Mouse (Mus musculus) intestine, embryonic 15.5 days (tissue): ENCODE data around the gene Pgpep1. TPM values are rescaled to one million over a fixed set of nuclear protein-coding genes. Genes with fewer than 3 reads are reported as not detected.

Experiments used
- ATAC-seq: fragments of 200-750 bp; cut with Nextera tagmentation; 2 replicates; pipeline ENCODE4 v1.8.0; 2017; ENCODE audit warnings: moderate TSS enrichment, moderate library complexity
- H3K27ac ChIP-seq: fragments of 300-500 bp; sonication (generic); 2 replicates; pipeline ENCODE4 v1.5.1; 2015; ENCODE audit warnings: mild to moderate bottlenecking, inconsistent platforms
- H3K27me3 ChIP-seq: fragments of 300-500 bp; sonication (generic); replicated peaks from 2 replicates; pipeline ENCODE4 v1.6.1; 2015; ENCODE audit warnings: inconsistent platforms
- H3K36me3 ChIP-seq: fragments of 300-500 bp; sonication (generic); 2 replicates; pipeline ENCODE4 v1.6.1; 2015; ENCODE audit warnings: inconsistent platforms
- H3K4me1 ChIP-seq: fragments of 300-500 bp; sonication (generic); replicated peaks from 2 replicates; pipeline ENCODE4 v1.6.1; 2015; ENCODE audit warnings: inconsistent platforms
- H3K4me2 ChIP-seq: fragments of 300-500 bp; sonication (generic); replicated peaks from 2 replicates; pipeline ENCODE4 v1.6.1; 2015; ENCODE audit warnings: mild to moderate bottlenecking, inconsistent platforms
- H3K4me3 ChIP-seq: fragments of 300-500 bp; sonication (generic); replicated peaks from 2 replicates; pipeline ENCODE4 v1.5.1; 2015; ENCODE audit warnings: inconsistent platforms
- H3K9ac ChIP-seq: fragments of 300-500 bp; sonication (generic); 2 replicates; pipeline ENCODE4 v1.6.1; 2015; ENCODE audit warnings: inconsistent platforms
- H3K9me3 ChIP-seq: fragments of 300-500 bp; sonication (generic); 2 replicates; pipeline ENCODE4 v1.6.1; 2016; ENCODE audit warnings: inconsistent platforms
- WGBS: fragments of 180-500 bp; shearing (Covaris S2); methylation state at CpG from one replicate; pipeline ENCODE4 v1.1.7; 2015; 5-methylcytosine and 5-hydroxymethylcytosine counted together
- polyA plus RNA-seq: library from polyadenylated mRNA; unstranded; fragments of >200 nt; fragmentation: Nextera tagmentation; extraction: Ambion mirVana; gene quantifications from 2 replicates; pipeline ENCODE4 v1.2.1, GENCODE M21; 2015

Gene Pgpep1
- polyA plus RNA-seq, 1 experiment from 2014 or later: 58.0 TPM

DNA sequence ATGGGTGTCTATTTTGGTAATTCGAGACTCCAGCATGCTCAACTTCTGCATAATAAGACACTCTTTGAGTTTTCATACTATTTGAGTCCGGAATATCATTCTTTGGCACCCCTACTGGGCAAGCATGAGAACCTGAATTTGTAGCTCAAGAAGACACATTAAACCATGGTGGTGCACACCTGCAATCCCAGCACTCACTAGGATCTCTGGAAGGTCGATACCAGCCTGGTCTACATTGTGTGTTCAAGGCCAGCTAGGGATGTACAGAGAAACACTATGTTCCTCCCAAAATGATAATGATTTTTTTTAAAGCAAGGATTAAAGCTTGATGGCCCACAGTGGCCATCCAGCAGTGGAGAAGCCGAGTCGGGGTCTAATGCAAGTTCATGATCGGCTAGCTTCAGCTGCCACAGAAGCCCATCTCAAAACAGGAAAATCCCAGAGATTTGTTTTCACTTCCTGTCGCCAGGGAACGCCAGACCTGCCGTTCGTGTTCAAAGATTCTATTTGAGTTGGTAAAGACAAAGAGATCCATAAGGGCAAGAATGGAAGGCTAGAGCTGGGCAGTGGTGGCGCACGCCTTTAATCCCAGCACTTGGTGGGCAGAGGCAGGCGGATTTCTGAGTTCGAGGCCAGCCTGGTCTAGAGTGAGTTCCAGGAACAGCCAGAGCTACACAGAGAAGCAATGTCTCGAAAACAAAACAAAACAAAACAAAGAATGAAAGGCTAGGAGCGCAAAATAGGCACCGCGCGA lies 12.3 kb upstream of the Pgpep1 start:
- Histone ChIP-seq H3K9me3 (no peaks in the 10 kb centered on the region), H3K27me3 (no peaks in the 10 kb centered on the region), H3K36me3 (peaks cover 6% of the 10 kb centered on the region; the same call in 1 of the 2 replicates), H3K9ac (peak overlapping the region; percentile 52), H3K4me3 (peak overlapping the region; percentile 74), H3K27ac (peak overlapping the region; percentile 67), H3K4me1 (peaks cover 19% of the 10 kb centered on the region), H3K4me2 (peak overlapping the region; percentile 64)
- WGBS: 37% methylated on average over 19 of the region's 19 CpGs
- ATAC-seq: peak; percentile 32

GRCm38 (mm10) chr8:70671615-70672324 lies 11.6 kb upstream of the Pgpep1 start:
- no peak overlapping the region for H3K27ac ChIP-seq
- no peak overlapping the region for H3K4me2 ChIP-seq
- peaks cover 5% of the 10 kb centered on the region; the same call in 1 of the 2 replicates for H3K36me3 ChIP-seq
- H3K9ac ChIP-seq: no peak overlapping the region
- 63% methylated on average over 10 of the region's 10 CpGs for WGBS
- no peaks in the 10 kb centered on the region for H3K27me3 ChIP-seq
- H3K4me1 ChIP-seq: peaks cover 19% of the 10 kb centered on the region
- no peaks in the 10 kb centered on the region for H3K9me3 ChIP-seq
- ATAC-seq: no peak
- no peak overlapping the region for H3K4me3 ChIP-seq

DNA sequence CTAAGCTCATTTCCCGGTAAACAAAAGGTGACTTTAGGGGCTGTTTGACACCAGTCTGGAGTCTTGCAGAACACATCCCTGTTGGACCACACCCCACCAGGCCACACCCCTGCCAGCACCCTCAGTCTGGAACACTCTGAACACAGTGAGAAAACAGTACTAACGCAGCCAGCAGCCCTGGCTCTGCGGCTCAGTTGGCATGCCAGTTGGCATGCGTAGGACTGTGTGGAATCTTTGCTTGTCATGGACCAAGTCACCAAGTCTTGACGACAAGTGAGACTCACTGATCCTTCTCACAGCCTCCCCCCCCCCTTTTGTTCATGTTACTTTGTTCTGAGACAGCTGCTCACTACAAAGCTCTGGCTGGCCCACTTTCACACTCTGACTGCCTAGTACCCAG lies 6.9 kb upstream of the Pgpep1 start:
- Histone ChIP-seq H3K4me3 (no peak overlapping the region), H3K36me3 (no peaks in the 10 kb centered on the region), H3K27me3 (no peaks in the 10 kb centered on the region), H3K9me3 (no peaks in the 10 kb centered on the region), H3K4me1 (0 out of 2 replicates have a peak, but pooled peaks cover 4% of the 10 kb centered on the region), H3K4me2 (no peak overlapping the region), H3K27ac (no peak overlapping the region), H3K9ac (no peak overlapping the region)
- 69% methylated on average over 5 of the region's 5 CpGs for WGBS
- ATAC-seq: peak; percentile 59; the same call in 1 of the 2 replicates

GRCm38 (mm10) chr8:70665599-70665998 lies 5.4 kb upstream of the Pgpep1 start:
- Histone ChIP-seq H3K27ac (no peak overlapping the region), H3K9me3 (no peaks in the 10 kb centered on the region), H3K4me1 (peaks cover 4% of the 10 kb centered on the region; the same call in 1 of the 2 replicates), H3K9ac (no peak overlapping the region), H3K4me2 (no peak overlapping the region), H3K4me3 (no peak overlapping the region), H3K27me3 (no peaks in the 10 kb centered on the region), H3K36me3 (no peaks in the 10 kb centered on the region)
- WGBS: 55% methylated on average over 2 of the region's 2 CpGs
- peak; percentile 82 for ATAC-seq

DNA sequence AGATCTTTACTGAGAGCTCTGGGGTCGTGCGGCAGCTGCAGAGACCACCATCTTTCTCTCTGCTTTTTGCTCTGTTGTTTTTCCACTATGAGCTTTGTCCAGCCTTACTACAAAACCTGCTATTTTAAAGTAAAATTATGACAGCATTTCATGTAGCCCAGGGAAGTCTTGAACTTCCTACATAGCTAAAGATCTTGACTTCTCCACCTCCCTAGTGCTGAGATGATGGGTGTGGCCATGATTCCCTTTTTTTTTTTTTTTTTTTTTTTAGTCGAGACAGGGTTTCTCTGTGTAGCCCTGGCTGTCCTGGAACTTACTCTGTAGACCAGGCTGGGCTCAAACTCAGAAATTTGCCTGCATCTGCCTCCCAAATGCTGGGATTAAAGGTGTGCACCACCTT lies 4.4 kb upstream of the Pgpep1 start:
- 81% methylated on average over 3 of the region's 3 CpGs for WGBS
- Histone ChIP-seq H3K4me1 (peaks cover 11% of the 10 kb centered on the region), H3K27ac (no peak overlapping the region), H3K4me2 (no peak overlapping the region), H3K4me3 (no peak overlapping the region), H3K9me3 (no peaks in the 10 kb centered on the region), H3K9ac (no peak overlapping the region), H3K27me3 (no peaks in the 10 kb centered on the region), H3K36me3 (no peaks in the 10 kb centered on the region)
- no peak for ATAC-seq

DNA sequence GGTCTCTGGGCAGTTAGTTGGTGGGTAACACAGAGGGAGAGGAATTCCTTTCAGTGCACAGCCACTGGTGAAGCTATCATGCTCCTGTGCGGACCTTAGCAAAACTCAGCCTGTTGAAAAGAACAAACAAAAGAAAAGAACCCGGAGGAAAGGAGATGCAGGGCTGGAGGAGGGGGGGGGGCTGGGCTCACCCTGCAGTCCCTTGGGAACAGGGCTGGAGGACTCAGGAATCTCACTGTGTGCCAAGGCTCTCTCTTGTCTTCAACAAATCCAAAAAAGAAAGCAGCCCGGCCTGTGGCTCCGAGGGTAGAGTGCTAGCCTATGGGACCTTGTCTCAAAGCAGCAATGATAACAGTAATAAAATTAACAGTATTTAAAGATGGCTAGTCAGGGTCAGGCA lies 3.5 kb upstream of the Pgpep1 start:
- ATAC-seq: no peak
- WGBS: 42% methylated on average over 4 of the region's 4 CpGs
- H3K27ac ChIP-seq: no peak overlapping the region
- no peak overlapping the region; the same call in 1 of the 2 replicates for H3K9ac ChIP-seq
- H3K4me2 ChIP-seq: no peak overlapping the region
- H3K36me3 ChIP-seq: no peaks in the 10 kb centered on the region
- no peaks in the 10 kb centered on the region for H3K27me3 ChIP-seq
- no peaks in the 10 kb centered on the region for H3K9me3 ChIP-seq
- peaks cover 11% of the 10 kb centered on the region for H3K4me1 ChIP-seq
- no peak overlapping the region for H3K4me3 ChIP-seq

GRCm38 (mm10) chr8:70659604-70660272 lies 450 bp downstream of the Pgpep1 start:
- under 1% methylated on average over 44 of the region's 44 CpGs for WGBS
- Histone ChIP-seq H3K4me2 (peak overlapping the region; percentile 94), H3K9me3 (no peaks in the 10 kb centered on the region), H3K4me1 (peaks cover 21% of the 10 kb centered on the region), H3K27me3 (no peaks in the 10 kb centered on the region), H3K27ac (peak overlapping the region; percentile 86), H3K9ac (peak overlapping the region; percentile 73), H3K36me3 (peaks cover 3% of the 10 kb centered on the region; the same call in 1 of the 2 replicates), H3K4me3 (peak overlapping the region; percentile 68)
- ATAC-seq: peak; percentile 96

DNA sequence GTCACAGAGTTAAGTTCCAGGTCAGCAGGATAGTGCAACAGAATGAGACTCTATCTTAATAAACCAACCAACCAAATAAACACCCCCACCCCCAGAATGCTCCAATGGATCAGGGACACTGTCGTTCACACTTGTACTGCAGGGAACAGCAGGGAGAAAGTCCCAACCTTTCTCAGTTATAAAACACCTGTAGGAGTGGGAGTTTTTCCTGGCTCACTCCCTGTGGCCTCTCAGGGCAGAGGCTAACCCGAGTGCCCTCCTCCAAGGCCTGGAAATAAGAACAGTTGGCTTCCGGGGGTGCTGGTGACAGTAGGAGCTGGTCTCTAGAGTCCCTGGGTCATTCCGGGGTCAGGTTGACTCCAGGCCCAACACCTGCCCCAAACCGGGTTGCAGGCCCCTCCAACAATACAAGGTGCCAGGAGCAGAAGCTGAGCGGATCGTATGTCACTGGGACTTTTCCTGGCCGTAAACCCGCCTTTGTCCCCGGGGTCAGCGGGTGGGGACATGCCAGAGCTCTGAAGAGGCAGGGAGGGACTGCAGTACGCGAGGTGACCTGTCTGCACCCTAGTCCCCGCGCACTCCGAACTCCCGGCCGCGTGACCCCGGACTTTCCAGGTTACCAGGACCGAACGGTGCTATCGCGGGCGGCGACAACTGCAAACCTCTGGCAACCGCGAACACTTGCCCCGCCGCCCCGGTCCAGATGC lies 1.1 kb downstream of the Pgpep1 start:
- H3K27ac ChIP-seq: peak overlapping the region; percentile 86
- peaks cover 3% of the 10 kb centered on the region; the same call in 1 of the 2 replicates for H3K36me3 ChIP-seq
- H3K4me1 ChIP-seq: peaks cover 23% of the 10 kb centered on the region
- no peaks in the 10 kb centered on the region for H3K9me3 ChIP-seq
- under 1% methylated on average over 31 of the region's 31 CpGs for WGBS
- no peaks in the 10 kb centered on the region for H3K27me3 ChIP-seq
- H3K9ac ChIP-seq: peak overlapping the region; percentile 73
- H3K4me3 ChIP-seq: peak overlapping the region; percentile 68
- ATAC-seq: peak; percentile 69
- H3K4me2 ChIP-seq: peak overlapping the region; percentile 94

DNA sequence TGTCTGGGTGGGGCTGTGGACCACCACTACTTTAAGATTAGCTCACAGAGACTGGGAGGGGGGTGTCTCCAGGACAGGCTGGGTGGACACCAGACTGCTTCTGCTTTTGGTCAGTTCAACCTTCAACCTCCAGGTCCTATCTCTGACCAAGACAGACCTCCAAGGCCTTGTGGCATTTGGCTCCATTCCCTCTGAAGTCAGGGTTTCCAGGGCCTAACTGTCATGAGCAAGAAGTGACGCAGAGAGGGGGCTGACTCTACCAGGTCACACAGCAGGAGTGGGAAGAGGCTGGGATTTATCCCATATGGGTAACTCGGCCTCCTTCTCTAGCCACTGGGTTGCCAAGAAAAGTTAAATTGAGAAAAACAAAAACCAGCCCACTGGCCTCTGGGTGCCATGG lies 2.4 kb downstream of the Pgpep1 start:
- H3K9ac ChIP-seq: no peak overlapping the region
- peak overlapping the region; percentile 94 for H3K4me2 ChIP-seq

DNA sequence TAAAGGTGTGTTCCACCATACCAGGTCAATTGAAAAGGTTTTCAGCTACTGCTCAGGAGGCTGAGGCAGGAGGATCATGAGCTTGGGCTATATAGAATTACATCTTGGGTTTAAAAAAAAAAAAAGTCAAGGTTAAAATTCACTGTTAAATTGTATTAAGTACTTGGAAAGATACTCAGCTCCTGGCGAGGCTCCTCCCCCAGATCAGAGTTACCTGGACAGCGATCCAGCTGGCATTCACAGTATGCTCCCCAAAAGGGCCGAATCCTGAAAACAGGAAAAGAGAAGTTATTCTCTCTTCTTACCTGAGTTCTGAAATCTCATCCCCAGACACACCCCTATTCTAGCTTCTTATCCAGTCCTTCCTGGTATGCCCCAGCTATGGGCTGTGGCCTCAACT lies 3.0 kb downstream of the Pgpep1 start:
- no peak overlapping the region for H3K4me3 ChIP-seq
- H3K9ac ChIP-seq: no peak overlapping the region
- H3K4me1 ChIP-seq: peaks cover 22% of the 10 kb centered on the region
- no peak overlapping the region for H3K4me2 ChIP-seq
- WGBS: 88% methylated on average over 3 of the region's 3 CpGs
- no peak for ATAC-seq
- H3K9me3 ChIP-seq: no peaks in the 10 kb centered on the region
- no peak overlapping the region for H3K27ac ChIP-seq
- H3K27me3 ChIP-seq: no peaks in the 10 kb centered on the region
- H3K36me3 ChIP-seq: peaks cover 5% of the 10 kb centered on the region; the same call in 1 of the 2 replicates

More for the DNA sequence above, 2.4 kb downstream of the Pgpep1 start:
- no peaks in the 10 kb centered on the region for H3K9me3 ChIP-seq
- H3K4me1 ChIP-seq: peaks cover 22% of the 10 kb centered on the region
- WGBS: 81% methylated on average over 2 of the region's 2 CpGs
- no peak overlapping the region for H3K27ac ChIP-seq
- H3K36me3 ChIP-seq: peaks cover 3% of the 10 kb centered on the region; the same call in 1 of the 2 replicates
- no peaks in the 10 kb centered on the region for H3K27me3 ChIP-seq
- ATAC-seq: no peak
- no peak overlapping the region for H3K4me3 ChIP-seq

- peaks cover 5% of the 10 kb centered on the region; the same call in 1 of the 2 replicates for H3K36me3 ChIP-seq
Observed at GRCm38 (mm10) chr8:70656193-70656790, 3.9 kb downstream of the Pgpep1 start.

More at GRCm38 (mm10) chr8:70656193-70656790, 3.9 kb downstream of the Pgpep1 start:
- 78% methylated on average over 13 of the region's 13 CpGs for WGBS
- H3K4me1 ChIP-seq: peaks cover 22% of the 10 kb centered on the region
- H3K27ac ChIP-seq: no peak overlapping the region
- H3K9me3 ChIP-seq: no peaks in the 10 kb centered on the region
- no peak overlapping the region for H3K9ac ChIP-seq
- no peaks in the 10 kb centered on the region for H3K27me3 ChIP-seq
- H3K4me2 ChIP-seq: no peak overlapping the region
- ATAC-seq: no peak
- no peak overlapping the region for H3K4me3 ChIP-seq
